Comparison of ENCODE assay signal across 20 mouse cellular contexts in genomic region chr12:4784466-4784865, GRCm38 (mm10). TPM values are rescaled to one million over a fixed set of nuclear protein-coding genes. Genes with fewer than 3 reads are reported as not detected.
"Had no signal": no experiment of that assay in that cellular context is flagged by ENCODE, and none has a peak within 500 bp of the region (broad histone marks: within the 10 kb centered on the region; RNA-seq: fewer than 3 reads in every experiment).

No protein-coding gene starts in this region.

- H3K4me3 ChIP-seq: lung, embryonic 15.5 days; megakaryocyte, embryonic 14.5 days; midbrain, embryonic 13.5 days; midbrain, embryonic 15.5 days; neural tube, embryonic 12.5 days; stomach, embryonic 15.5 days had no signal

- H3K4me2 ChIP-seq: lung, embryonic 15.5 days; midbrain, embryonic 11.5 days; midbrain, embryonic 13.5 days; midbrain, embryonic 15.5 days; neural tube, embryonic 12.5 days; stomach, embryonic 15.5 days had no signal

- ATAC-seq: liver, postnatal 0 days; lung, postnatal 0 days; midbrain, embryonic 13.5 days; midbrain, embryonic 15.5 days had no signal

- H3K9me3 ChIP-seq: lung, embryonic 15.5 days; midbrain, embryonic 13.5 days; midbrain, embryonic 15.5 days; neural tube, embryonic 12.5 days; stomach, embryonic 15.5 days had no signal

- H3K36me3 ChIP-seq: lung, embryonic 15.5 days; midbrain, embryonic 13.5 days; midbrain, embryonic 15.5 days; neural tube, embryonic 12.5 days; stomach, embryonic 15.5 days had no signal

- H3K27me3 ChIP-seq: lung, embryonic 15.5 days; midbrain, embryonic 13.5 days; midbrain, embryonic 15.5 days; neural tube, embryonic 12.5 days; stomach, embryonic 15.5 days had no signal

- H3K9ac ChIP-seq: liver, postnatal 0 days; lung, embryonic 15.5 days; midbrain, embryonic 13.5 days; midbrain, embryonic 15.5 days; neural tube, embryonic 12.5 days; stomach, embryonic 15.5 days had no signal

- H3K27ac ChIP-seq: lung, embryonic 15.5 days; macrophage; midbrain, embryonic 13.5 days; midbrain, embryonic 15.5 days; neural tube, embryonic 12.5 days; stomach, embryonic 15.5 days; stomach, postnatal 0 days had no signal

- H3K4me1 ChIP-seq: lung, embryonic 15.5 days; midbrain, embryonic 13.5 days; midbrain, embryonic 15.5 days; neural tube, embryonic 12.5 days; stomach, embryonic 15.5 days had no signal

- DNase-seq: liver, postnatal 0 days; lung, adult 2 months; lung, postnatal 14 days; lung, postnatal 36 days; right cerebral cortex, postnatal 14 days; thymus, adult 2 months; thymus, postnatal 25 days; thymus, postnatal 4 days had no signal

RNA-seq across cellular contexts. Expression of gene Pfn4, which starts 15.6 kb away (rescaled TPM):
- total RNA-seq: monocyte, adult 5-6 weeks; neutrophil, adult 5-6 weeks had no signal
- polyA plus RNA-seq: macrophage had no signal

RNA-seq across cellular contexts. Expression of gene Fam228a, which starts 46.2 kb away (rescaled TPM):
- total RNA-seq: monocyte, adult 5-6 weeks had no signal
- polyA plus RNA-seq: lung, adult 2 months; macrophage had no signal
